Mouse (Mus musculus) lung, postnatal 14 days (tissue): Measurements from ENCODE around the gene Slc39a8.
A peak's percentile ranks its signal among the peaks of the same experiment; 100 is the strongest.

ENCODE experiments used
- DNase-seq: peaks from one replicate; pipeline ENCODE4 v3.0.0; 2021

Slc39a8 gene

DNA sequence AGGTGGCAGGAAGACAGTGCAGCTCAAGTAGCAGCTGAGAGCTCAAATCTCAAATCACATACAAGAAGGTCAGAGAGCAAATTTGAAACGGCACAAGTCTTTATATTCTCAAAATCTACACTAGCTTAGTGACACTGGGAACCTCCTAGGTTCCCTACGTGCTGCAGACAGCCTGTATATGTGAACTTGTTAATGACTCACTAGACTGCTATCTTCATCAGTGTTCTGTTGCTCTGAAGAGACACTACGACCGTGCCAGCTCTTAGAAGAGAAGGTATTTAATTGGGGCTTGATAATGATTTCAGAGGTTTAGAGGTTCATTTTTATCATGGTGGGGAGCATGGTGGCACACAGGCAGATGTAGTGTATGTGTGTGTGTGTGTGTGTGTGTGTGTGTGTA, 94.2 kb downstream of the Slc39a8 start:
- no peak for DNase-seq

DNA sequence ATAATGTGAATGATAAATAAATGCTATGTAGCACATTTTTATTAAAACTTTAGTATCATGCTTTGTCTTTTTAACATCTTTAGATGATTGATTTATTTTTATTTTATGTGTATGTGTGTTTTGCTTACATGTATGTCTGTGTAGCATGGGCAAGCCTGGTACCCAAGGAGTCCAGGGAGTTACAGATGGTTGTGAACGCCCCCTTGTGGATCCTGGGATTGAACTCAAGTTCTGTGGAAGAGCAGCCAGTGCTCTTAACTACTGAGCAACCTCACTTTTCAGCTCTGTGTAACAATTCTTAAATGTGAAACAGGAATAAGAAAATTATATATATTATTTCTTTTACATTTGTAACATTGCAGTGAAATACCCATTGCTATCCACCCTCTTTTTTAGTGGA, 101.7 kb downstream of the Slc39a8 start:
- peak; percentile 2 for DNase-seq

DNA sequence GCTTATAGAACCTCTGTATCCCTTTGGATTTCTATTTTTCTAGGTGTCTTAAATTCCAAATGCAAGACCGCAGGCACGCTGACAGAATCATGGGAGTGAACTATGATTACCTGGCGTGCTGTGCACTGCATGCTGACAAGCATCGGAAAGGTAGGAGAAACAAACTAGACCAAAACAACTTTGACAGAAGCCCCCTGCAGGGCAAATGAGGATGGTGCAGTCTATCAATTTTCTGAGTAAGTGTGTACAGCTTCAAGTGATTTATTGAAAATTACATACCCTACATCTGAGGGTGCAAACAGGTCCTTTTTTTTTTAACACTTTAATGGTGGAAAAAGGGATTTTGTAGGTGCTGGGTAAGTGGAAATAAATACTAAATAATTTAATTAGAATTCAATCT, 103.1 kb downstream of the Slc39a8 start:
- DNase-seq: no peak

DNA sequence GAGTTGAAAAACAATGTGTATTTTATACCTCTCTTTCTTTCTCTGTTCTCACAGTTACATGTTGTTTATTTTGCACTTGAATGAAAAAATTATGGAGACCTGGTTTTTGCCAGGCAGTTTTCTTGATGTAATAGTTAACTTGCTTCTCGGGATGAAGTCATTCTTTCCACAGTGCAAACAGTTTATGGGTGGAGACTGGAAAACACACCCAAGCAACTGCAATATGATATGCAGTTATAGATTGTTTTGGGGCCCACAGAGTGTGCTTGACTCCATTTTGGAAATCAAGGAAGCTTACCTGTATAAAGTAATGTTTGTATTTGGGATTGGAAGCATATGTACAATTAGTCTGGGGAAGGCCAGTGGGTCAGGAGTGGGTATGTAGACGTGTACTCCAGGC, 112.4 kb downstream of the Slc39a8 start:
- no peak for DNase-seq
